Mouse (Mus musculus) bone marrow, adult 2 months (tissue): ENCODE data around the gene Sema6c.

Experiments
- CTCF ChIP-seq: fragments of 200-500 bp; IDR thresholded peaks from 2 replicates; pipeline ENCODE4 v1.5.1; 2011; ENCODE audit warnings: low read length, control low read depth; ENCODE audit not compliant: control insufficient read depth, insufficient read depth
- POLR2A ChIP-seq: fragments of 200-500 bp; IDR thresholded peaks from 2 replicates; pipeline ENCODE4 v1.6.1; 2011; ENCODE audit warnings: low read depth, mild to moderate bottlenecking, control low read depth, low read length, borderline replicate concordance; ENCODE audit not compliant: control insufficient read depth

GRCm38 (mm10) chr3:95135433-95136052 is 24.7 kb upstream of the Sema6c start:
- TF ChIP-seq POLR2A (no peak), CTCF (no peak)
